Mouse (Mus musculus): ENCODE measurements around the gene Tspan9.

DNA sequence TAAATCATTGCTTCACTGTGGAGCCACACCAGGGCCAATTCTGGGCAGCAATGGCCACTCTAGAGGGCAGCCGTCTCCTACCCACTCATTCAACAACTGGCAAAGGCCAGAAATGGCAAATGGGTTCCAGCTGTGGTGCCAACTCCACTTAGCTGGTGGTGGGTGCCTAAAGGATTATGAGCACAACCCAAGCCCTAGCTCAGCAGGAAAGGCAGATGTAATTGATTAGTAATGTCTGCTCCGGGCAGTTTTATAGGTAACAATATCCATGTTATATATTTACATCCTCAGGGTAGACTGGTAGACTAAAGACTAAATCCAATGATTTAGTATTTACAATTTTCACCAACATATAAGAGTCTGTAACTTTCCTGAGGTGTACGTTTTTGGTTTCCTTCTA lies 6.7 kb downstream of the Tspan9 start:
- no peak for TF ChIP-seq CTCF (IDR thresholded peaks at IDR 0.05; ENCODE audit: insufficient read depth, low read length)
- TF ChIP-seq POLR2A (IDR thresholded peaks at IDR 0.05; ENCODE audit: borderline replicate concordance, extremely low read depth, low read depth, low read length): no peak
